Mouse (Mus musculus): ENCODE results near the gene Txn2.

DNA sequence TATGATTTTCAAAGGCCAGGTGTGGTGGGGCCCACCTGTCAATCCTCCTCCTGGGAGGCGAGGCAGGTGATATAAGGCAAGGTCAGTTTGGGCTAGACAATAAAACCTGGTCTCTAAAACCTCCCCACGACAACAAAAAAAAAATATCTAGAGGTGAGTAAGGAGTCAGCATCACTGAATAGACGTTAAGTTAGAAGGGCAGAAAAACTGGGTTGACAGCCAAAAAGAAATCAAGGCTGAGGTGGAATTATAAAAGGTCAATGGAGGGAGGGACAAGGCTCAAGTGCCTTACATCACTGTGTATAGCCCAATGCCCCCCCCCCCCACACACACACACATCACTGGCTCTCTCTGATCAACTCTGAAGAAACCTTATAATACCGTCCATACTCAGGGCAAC, 715 bp downstream of the Txn2 start:
- TF ChIP-seq CTCF (IDR thresholded peaks at IDR 0.05; ENCODE audit: low read depth, low read length) (no peak), GATA1 (IDR thresholded peaks at IDR 0.05; ENCODE audit: borderline replicate concordance, low read length) (no peak), TAL1 (conservative IDR thresholded peaks at IDR 0.05; ENCODE audit: low read depth, low read length) (no peak), GATA2 (IDR thresholded peaks at IDR 0.05; ENCODE audit: borderline replicate concordance, low read depth, low read length) (no peak)
